Mouse (Mus musculus): ENCODE measurements around the gene Gm21119.
"Not testable (repeated sequence)": the region's sequence is repeated elsewhere in the genome, so short reads cannot be mapped to it uniquely, and the experiment has no call there.

Gene Gm21119

DNA sequence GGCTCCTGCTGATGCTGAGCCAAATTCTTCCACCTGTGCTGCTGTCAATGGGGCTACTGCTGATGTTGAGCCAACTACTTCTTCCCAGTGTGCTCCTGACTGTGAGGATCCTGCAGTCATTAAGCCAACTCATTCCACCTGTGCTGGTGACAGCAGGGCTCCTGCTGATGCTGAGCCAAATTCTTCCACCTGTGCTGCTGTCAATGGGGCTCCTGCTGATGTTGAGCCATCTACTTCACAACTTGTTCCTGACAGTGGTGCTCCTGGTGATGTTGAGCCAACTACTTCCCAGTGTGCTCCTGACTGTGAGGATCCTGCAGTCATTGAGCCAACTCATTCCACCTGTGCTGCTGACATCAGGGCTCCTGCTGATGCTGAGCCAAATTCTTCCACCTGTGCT lies 63.7 kb downstream of the Gm21119 start:
- DNase-seq, result not testable (repeated sequence)
